Mouse (Mus musculus) ES-E14 (cell line): ENCODE data around the gene Ccdc57. TPM values are rescaled to one million over a fixed set of nuclear protein-coding genes. Genes with fewer than 3 reads are reported as not detected.
"Not testable (repeated sequence)": the region's sequence is repeated elsewhere in the genome, so short reads cannot be mapped to it uniquely, and the experiment has no call there.

Experiments
- DNase-seq: peaks from one replicate; pipeline ENCODE4 v3.0.0-alpha.2; 2013; ENCODE audit warnings: low read depth, low spot score
- H3K27ac ChIP-seq: 2 replicates; pipeline ENCODE4 v1.5.1; 2012; ENCODE audit warnings: low read depth, mild to moderate bottlenecking, low read length, moderate library complexity, mixed read lengths; ENCODE audit not compliant: poor library complexity, insufficient read depth, severe bottlenecking
- H3K36me3 ChIP-seq: 2 replicates; pipeline ENCODE4 v1.6.1; 2012; ENCODE audit warnings: mild to moderate bottlenecking, low read length, moderate library complexity, mixed read lengths; ENCODE audit not compliant: control insufficient read depth, poor library complexity, insufficient read depth, severe bottlenecking
- H3K4me1 ChIP-seq, 2 experiments: fragments of 150-350 bp in 1 of 2; sonication (generic) in 1 of 2; 2 replicates each; pipeline ENCODE4 v1.6.1; 2012; ENCODE audit warnings: low read length in 2 of 2, mild to moderate bottlenecking in 1 of 2, mixed read lengths in 1 of 2; ENCODE audit not compliant: control insufficient read depth in 2 of 2, insufficient read depth in 2 of 2, poor library complexity in 1 of 2
- H3K4me3 ChIP-seq, 2 experiments: fragments of 150-350 bp in 1 of 2; sonication (generic) in 1 of 2; 2 replicates each; pipeline ENCODE4 v1.5.1; 2012; ENCODE audit warnings: low read length in 2 of 2, low read depth in 1 of 2, mild to moderate bottlenecking in 1 of 2, mixed read lengths in 1 of 2; ENCODE audit not compliant: insufficient read depth in 1 of 2, poor library complexity in 1 of 2, severe bottlenecking in 1 of 2
- H3K9ac ChIP-seq: 2 replicates; pipeline ENCODE4 v1.6.1; 2012; ENCODE audit warnings: low read depth, mild to moderate bottlenecking, low read length, mixed read lengths; ENCODE audit not compliant: poor library complexity, insufficient read depth, severe bottlenecking
- H3K9me3 ChIP-seq: fragments of 150-350 bp; sonication (generic); 2 replicates; pipeline ENCODE4 v1.6.1; 2012; ENCODE audit warnings: low read depth, mild to moderate bottlenecking, low read length; ENCODE audit not compliant: control insufficient read depth, insufficient read depth
- CHD2 ChIP-seq: IDR thresholded peaks from 2 replicates; pipeline ENCODE4 v1.6.1; 2014; ENCODE audit warnings: mild to moderate bottlenecking, low read depth, low read length, inconsistent platforms
- HCFC1 ChIP-seq: IDR thresholded peaks from 2 replicates; pipeline ENCODE4 v1.6.1; 2012; ENCODE audit warnings: low read length, inconsistent platforms, borderline replicate concordance; ENCODE audit not compliant: insufficient read depth
- MAFK ChIP-seq: IDR thresholded peaks from 2 replicates; pipeline ENCODE4 v1.6.1; 2014; ENCODE audit warnings: mild to moderate bottlenecking, low read depth, low read length, inconsistent platforms; ENCODE audit not compliant: insufficient read depth
- ZC3H11A ChIP-seq: IDR thresholded peaks from 2 replicates; pipeline ENCODE4 v1.6.1; 2012; ENCODE audit warnings: low read depth, mild to moderate bottlenecking, inconsistent platforms, low read length, borderline replicate concordance
- ZNF384 ChIP-seq: IDR thresholded peaks from 2 replicates; pipeline ENCODE4 v1.6.1; 2012; ENCODE audit warnings: low read depth, low read length, inconsistent platforms
- in situ Hi-C, 2 experiments: fragments of 600-800 bp; cut with MboI; formaldehyde crosslinking; loops; one replicate each; pipeline ENCODE4 v1.15.1; 2025; ENCODE audit warnings: low sequenced_read_pairs in 2 of 2, inconsistent platforms in 1 of 2; ENCODE audit not compliant: unreplicated experiment in 2 of 2
- total RNA-seq: library from RNA; depleted of rRNA; stranded (reverse); fragments of 300-350 nt; gene quantifications from 2 replicates; pipeline ENCODE4 v1.2.3, GENCODE M21; 2012

The Ccdc57 gene
- total RNA-seq, 1 experiment: 1.8 TPM

DNA sequence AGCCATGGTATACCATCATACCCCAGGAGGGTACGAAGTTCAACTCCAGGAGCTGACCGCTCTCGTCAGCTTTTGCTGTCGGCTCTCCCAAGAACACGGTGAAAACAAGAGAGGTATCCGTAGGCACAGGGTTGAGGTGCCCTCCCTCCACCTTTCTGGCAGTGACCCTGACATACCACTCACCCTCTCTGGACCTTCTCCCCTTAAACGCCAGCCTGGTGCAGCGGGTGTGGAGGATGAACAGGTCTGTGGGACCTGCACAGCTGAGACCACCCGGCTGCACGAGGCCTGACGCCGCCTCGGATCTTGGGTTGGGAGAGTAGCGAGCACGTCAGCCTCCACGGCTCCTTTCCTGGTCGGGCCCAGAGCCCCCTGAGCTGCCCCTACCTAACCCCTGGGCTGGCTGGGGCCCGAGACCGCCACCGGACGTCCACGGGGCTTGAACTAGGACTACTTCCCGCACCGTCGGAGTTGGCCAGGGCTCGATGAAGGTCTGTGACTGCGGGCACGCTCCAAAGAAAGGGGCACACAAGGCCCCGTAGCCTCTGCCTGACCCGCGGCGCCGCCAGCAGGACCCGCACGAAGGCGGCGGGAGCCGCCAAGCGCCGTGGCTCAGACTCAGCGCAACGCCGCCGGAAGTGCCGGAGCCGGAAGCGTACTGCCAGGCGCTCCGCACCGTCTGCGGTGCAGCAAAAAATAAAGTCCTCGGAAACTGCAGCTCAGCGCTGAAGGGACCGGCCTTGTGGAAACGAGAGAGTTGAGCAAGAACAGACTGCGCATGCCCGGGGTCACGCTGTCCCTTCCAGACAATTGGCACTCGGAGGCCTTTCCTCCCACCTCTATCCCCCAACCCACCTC, 136.7 kb downstream of the Ccdc57 start, which contains the start of gene Dus1l:
Dus1l (minus strand) TSS at position 648 of the 858 bp plus-strand sequence.
- H3K9me3 ChIP-seq: no peaks in the 10 kb centered on the region
- peaks cover 43% of the 10 kb centered on the region for H3K36me3 ChIP-seq
- peak within 1 kb of the TSS; percentile 96 for H3K9ac ChIP-seq
- peak within 1 kb of the TSS; percentile 81 to 95 for H3K4me3 ChIP-seq
- in situ Hi-C loops: no loop called here
- no peak for TF ChIP-seq ZNF384
- TF ChIP-seq HCFC1: peak; percentile 92
- TF ChIP-seq CHD2: peak; percentile 61; the same call in 1 of the 2 replicates
- H3K27ac ChIP-seq: 0 out of 2 replicates have a peak within 1 kb of the TSS, but pooled peaks have one; percentile 24
- H3K4me1 ChIP-seq: peaks cover 1 to 13% of the 10 kb centered on the region in 2 experiments; a peak in 1 of 4 replicates
- DNase-seq: peak; percentile 98

DNA sequence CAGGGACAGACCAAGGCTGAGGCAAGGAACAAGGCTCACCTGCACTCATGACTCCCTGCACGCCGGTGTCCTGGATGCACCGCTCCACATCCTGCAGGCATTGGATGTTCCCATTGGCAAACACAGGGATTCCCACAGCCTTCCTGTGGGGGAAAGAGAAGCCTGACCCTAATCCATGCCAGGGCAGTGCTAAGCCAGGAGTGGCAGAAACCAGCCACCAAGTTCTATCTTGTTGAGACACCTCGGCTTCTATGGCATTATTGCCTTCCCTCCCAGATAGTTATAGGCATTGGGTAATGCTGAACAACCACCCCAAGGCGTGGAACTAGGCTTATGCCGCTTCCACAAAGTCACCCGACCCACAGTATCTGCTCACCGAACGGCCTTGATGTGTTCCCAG, 140.0 kb downstream of the Ccdc57 start:
- peaks cover 72% of the 10 kb centered on the region for H3K36me3 ChIP-seq
- no peak for DNase-seq

DNA sequence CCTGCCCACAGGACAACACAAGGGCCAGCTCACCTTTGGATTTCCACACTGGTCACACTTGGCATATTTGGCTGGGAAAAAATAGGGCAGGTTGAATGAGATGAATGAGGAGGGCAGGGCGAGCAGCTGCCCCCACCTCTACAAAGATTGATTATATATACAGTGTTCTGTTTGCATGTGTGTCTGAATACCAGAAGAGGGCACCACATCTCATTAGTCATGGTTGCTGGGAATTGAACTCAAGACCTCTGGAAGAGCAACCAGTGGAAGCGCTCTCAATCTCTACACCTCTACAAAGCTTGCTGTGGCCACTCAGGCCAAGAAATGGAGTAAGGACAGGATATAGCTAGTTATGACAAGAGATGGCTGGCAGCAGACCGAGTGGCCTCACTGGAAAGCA, 142.9 kb downstream of the Ccdc57 start:
- 0 out of 4 replicates have a peak, but pooled peaks cover 0 to under 1% of the 10 kb centered on the region in 2 experiments for H3K4me1 ChIP-seq
- in situ Hi-C loops: no loop called here
- no peaks in the 10 kb centered on the region for H3K9me3 ChIP-seq
- H3K9ac ChIP-seq: no peak overlapping the region
- no peak for TF ChIP-seq ZNF384
- TF ChIP-seq MAFK: no peak
- TF ChIP-seq ZC3H11A: no peak
- no peak for TF ChIP-seq HCFC1
- TF ChIP-seq CHD2: no peak
- no peak overlapping the region for H3K27ac ChIP-seq
- peaks cover 83% of the 10 kb centered on the region for H3K36me3 ChIP-seq
- H3K4me3 ChIP-seq: no peak overlapping the region
- no peak for DNase-seq

More for the DNA sequence above, 140.0 kb downstream of the Ccdc57 start:
- peak overlapping the region; percentile 20; the same call in 1 of the 2 replicates for H3K27ac ChIP-seq
- in situ Hi-C loops: no loop called here
- TF ChIP-seq ZC3H11A: no peak
- no peak for TF ChIP-seq HCFC1
- no peak for TF ChIP-seq CHD2
- no peak for TF ChIP-seq MAFK
- no peak for TF ChIP-seq ZNF384
- H3K9me3 ChIP-seq: no peaks in the 10 kb centered on the region
- H3K9ac ChIP-seq: no peak overlapping the region
- peaks cover 1 to 7% of the 10 kb centered on the region in 2 experiments; a peak in 1 of 4 replicates for H3K4me1 ChIP-seq
- H3K4me3 ChIP-seq: no peak overlapping the region

DNA sequence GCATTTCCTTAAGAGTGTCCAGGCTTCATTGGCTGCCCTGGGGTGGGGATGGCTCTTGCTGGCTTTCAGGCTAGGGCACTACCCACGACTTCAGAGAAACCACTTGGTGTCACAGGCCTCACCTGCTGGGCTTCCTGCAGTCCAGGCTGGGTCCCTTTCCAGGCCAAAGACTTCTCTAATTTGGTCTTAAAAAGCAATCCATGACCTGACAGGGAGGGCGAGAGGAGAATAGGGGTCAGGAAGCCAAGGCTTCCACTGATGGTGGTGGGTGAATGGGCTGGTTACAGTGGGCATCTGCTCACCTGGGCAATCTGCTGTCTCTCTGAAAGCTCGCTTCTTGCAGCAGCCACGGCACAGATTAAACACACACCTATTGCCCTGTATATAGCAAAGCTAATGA, 143.3 kb downstream of the Ccdc57 start:
- Histone ChIP-seq H3K9ac (no peak overlapping the region), H3K36me3 (peaks cover 79% of the 10 kb centered on the region)
- no peak for DNase-seq

DNA sequence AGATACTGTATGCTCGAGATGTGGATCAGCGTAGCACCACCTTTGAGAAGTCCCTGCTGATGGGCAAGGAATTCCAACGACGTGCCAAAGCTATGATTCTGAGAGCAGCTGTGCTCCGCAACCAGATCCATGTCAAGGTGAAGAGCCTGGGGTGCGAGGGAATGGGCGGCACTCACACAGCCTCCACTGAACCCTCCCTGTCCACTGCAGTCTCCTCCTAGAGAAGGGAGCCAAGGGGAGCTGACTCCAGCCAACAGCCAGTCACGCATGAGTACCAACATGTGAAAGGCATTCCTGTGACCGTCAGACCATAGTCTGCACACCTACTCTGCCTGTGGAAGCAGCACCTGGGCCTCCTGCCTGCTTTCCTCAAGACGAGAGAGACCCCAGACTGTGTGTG, 144.2 kb downstream of the Ccdc57 start:
- in situ Hi-C loops, H3K27ac ChIP-seq: not testable (repeated sequence)

More for the DNA sequence above, 143.3 kb downstream of the Ccdc57 start:
- Histone ChIP-seq H3K27ac (no peak overlapping the region), H3K4me3 (no peak overlapping the region), H3K9me3 (no peaks in the 10 kb centered on the region), H3K4me1 (no peaks in the 10 kb centered on the region)
- TF ChIP-seq ZNF384 (no peak), CHD2 (no peak), HCFC1 (no peak), MAFK (no peak), ZC3H11A (no peak)
- in situ Hi-C loops: no loop called here

More for the DNA sequence above, 144.2 kb downstream of the Ccdc57 start:
- DNase-seq, H3K4me1 ChIP-seq, H3K9me3 ChIP-seq, H3K4me3 ChIP-seq, H3K9ac ChIP-seq: not testable (repeated sequence)
- peaks cover 70% of the 10 kb centered on the region for H3K36me3 ChIP-seq
